22 mouse cellular contexts compared by ENCODE assay signal in the genomic region with DNA sequence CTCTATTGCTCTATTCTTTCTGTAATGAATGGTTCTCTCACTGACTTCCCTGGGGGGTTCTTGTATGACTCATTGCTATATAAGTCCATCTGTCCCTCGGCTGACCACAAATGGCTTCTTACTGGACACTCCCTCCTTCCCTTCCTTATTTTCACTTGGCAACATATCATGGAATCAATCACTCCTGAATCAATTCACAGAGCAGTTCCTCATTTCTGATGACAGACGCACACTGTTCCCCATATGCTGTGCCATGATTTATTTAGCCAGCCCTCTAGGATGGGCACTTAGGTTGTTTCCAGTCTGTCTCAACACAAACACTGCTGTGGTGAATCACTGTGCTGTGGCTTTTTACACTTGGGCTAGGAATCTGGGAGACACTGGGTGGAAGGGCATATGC. TPM values are rescaled to one million over a fixed set of nuclear protein-coding genes. Genes with fewer than 3 reads are reported as not detected.
A peak's percentile ranks its signal among the peaks of the same experiment; 100 is the strongest.
DNase-seq lines count a peak whose midpoint lies in the region; ATAC-seq and TF ChIP-seq lines count a peak whose summit lies in the region.
"Had no signal": no experiment of that assay in that cellular context is flagged by ENCODE, and none has a peak within 500 bp of the region (broad histone marks: within the 10 kb centered on the region; RNA-seq: fewer than 3 reads in every experiment).

No protein-coding gene starts in this region.

- 0 out of 2 replicates have a peak, but pooled peaks cover 2% of the 10 kb centered on the region for H3K4me1 ChIP-seq in lung, adult 2 months (ENCODE audit: control insufficient read depth, insufficient read depth, low read length)
- H3K4me1 ChIP-seq in stomach, postnatal 0 days (replicated peaks; ENCODE audit: control insufficient read depth, insufficient read depth): no peaks in the 10 kb centered on the region
- no peaks in the 10 kb centered on the region for H3K4me1 ChIP-seq in hindbrain, postnatal 0 days (ENCODE audit: insufficient read depth, low read length)
- H3K4me1 ChIP-seq: forebrain, embryonic 15.5 days; heart, embryonic 15.5 days; hindbrain, embryonic 10.5 days; midbrain, embryonic 12.5 days had no signal

- no peak overlapping the region for H3K9ac ChIP-seq in stomach, postnatal 0 days (ENCODE audit: low read length)
- H3K9ac ChIP-seq in hindbrain, postnatal 0 days (replicated peaks; ENCODE audit: low read length): no peak overlapping the region
- H3K9ac ChIP-seq: forebrain, embryonic 15.5 days; heart, embryonic 15.5 days; midbrain, embryonic 12.5 days had no signal

- H3K27ac ChIP-seq in stomach, postnatal 0 days (replicated peaks): no peak overlapping the region
- no peak overlapping the region for H3K27ac ChIP-seq in hindbrain, postnatal 0 days
- H3K27ac ChIP-seq: forebrain, embryonic 15.5 days; heart, embryonic 15.5 days; hindbrain, embryonic 10.5 days; liver, embryonic 13.5 days; midbrain, embryonic 12.5 days had no signal

- DNase-seq in lung, postnatal 25 days (ENCODE audit: low spot score): peak; percentile 27
- no peak for DNase-seq in lung, adult 2 months
- peak; percentile 86 for DNase-seq in Muller cell, postnatal 12 days (ENCODE audit: inconsistent ontology term)
- no peak for DNase-seq in stomach, postnatal 0 days (ENCODE audit: low spot score)
- DNase-seq in adrenal gland, adult 8-10 months: no peak
- no peak for DNase-seq in hindbrain, postnatal 0 days (ENCODE audit: low spot score)
- DNase-seq: cerebellum, postnatal 10 days; embryo, embryonic 11 days; kidney, adult 9 months; liver, embryonic 13.5 days; lung, postnatal 10 days; retina, postnatal 1 day had no signal

- no peak for TF ChIP-seq EP300 in stomach, postnatal 0 days (optimal IDR thresholded peaks at IDR 0.05)

- H3K4me2 ChIP-seq in stomach, postnatal 0 days (replicated peaks; ENCODE audit: low read depth): no peak overlapping the region
- no peak overlapping the region for H3K4me2 ChIP-seq in hindbrain, postnatal 0 days (ENCODE audit: low read depth, low read length)
- H3K4me2 ChIP-seq: forebrain, embryonic 15.5 days; heart, embryonic 15.5 days; liver, embryonic 13.5 days; midbrain, embryonic 12.5 days had no signal

- no peak overlapping the region for H3K4me3 ChIP-seq in lung, adult 2 months (replicated peaks; ENCODE audit: extremely low read depth, low read depth, low read length)
- no peak overlapping the region for H3K4me3 ChIP-seq in stomach, postnatal 0 days (ENCODE audit: low read depth, low read length)
- no peak overlapping the region for H3K4me3 ChIP-seq in hindbrain, postnatal 0 days (ENCODE audit: low read length)
- H3K4me3 ChIP-seq: forebrain, embryonic 15.5 days; heart, embryonic 15.5 days; hindbrain, embryonic 10.5 days; liver, embryonic 13.5 days; midbrain, embryonic 12.5 days had no signal

- TF ChIP-seq POLR2A in lung, adult 2 months (IDR thresholded peaks at IDR 0.05; ENCODE audit: borderline replicate concordance, extremely low read depth, low read depth, low read length): no peak

- ATAC-seq in granulocyte monocyte progenitor cell, adult 5-6 weeks (replicated peaks; ENCODE audit: poor library complexity, severe bottlenecking): peak; percentile 87
- ATAC-seq in stomach, postnatal 0 days (ENCODE audit: low FRiP score, low TSS enrichment): peak; percentile 48
- ATAC-seq in hindbrain, postnatal 0 days: no peak
- ATAC-seq: forebrain, embryonic 15.5 days; inflammation-experienced regulatory T-cells, adult 6 months had no signal

- WGBS in lung, adult 2 months: 57% methylated on average over 2 of the region's 2 CpGs
- 66% methylated on average over 2 of the region's 2 CpGs for WGBS in stomach, postnatal 0 days
- WGBS in hindbrain, postnatal 0 days: 65% methylated on average over 2 of the region's 2 CpGs

- no peaks in the 10 kb centered on the region for H3K27me3 ChIP-seq in stomach, postnatal 0 days (ENCODE audit: control insufficient read depth, insufficient read depth, low read length)
- H3K27me3 ChIP-seq in hindbrain, postnatal 0 days (ENCODE audit: insufficient read depth, low read length): no peaks in the 10 kb centered on the region

- TF ChIP-seq CTCF in lung, adult 2 months (IDR thresholded peaks at IDR 0.05; ENCODE audit: insufficient read depth, low read length): no peak
- no peak for TF ChIP-seq CTCF in stomach, postnatal 0 days (IDR thresholded peaks at IDR 0.05; ENCODE audit: low read depth)
- TF ChIP-seq CTCF in hindbrain, postnatal 0 days (IDR thresholded peaks at IDR 0.05; ENCODE audit: low read depth): no peak

- no peaks in the 10 kb centered on the region for H3K9me3 ChIP-seq in stomach, postnatal 0 days (ENCODE audit: control insufficient read depth, low read length)
- H3K9me3 ChIP-seq in hindbrain, postnatal 0 days (ENCODE audit: low read length): no peaks in the 10 kb centered on the region
- H3K9me3 ChIP-seq: forebrain, embryonic 15.5 days; heart, embryonic 15.5 days; hindbrain, embryonic 10.5 days; liver, embryonic 13.5 days; midbrain, embryonic 12.5 days had no signal

- H3K36me3 ChIP-seq in stomach, postnatal 0 days (ENCODE audit: control insufficient read depth, insufficient read depth, low read length): no peaks in the 10 kb centered on the region
- H3K36me3 ChIP-seq in hindbrain, postnatal 0 days (ENCODE audit: insufficient read depth, low read length): no peaks in the 10 kb centered on the region
- H3K36me3 ChIP-seq: forebrain, embryonic 15.5 days; heart, embryonic 15.5 days; hindbrain, embryonic 10.5 days; liver, embryonic 13.5 days; midbrain, embryonic 12.5 days had no signal

RNA-seq across cellular contexts. Expression of a gene that starts 7.9 kb away (rescaled TPM):
- polyA plus RNA-seq in lung, adult 2 months (2012; rRNA removed): 21.6 and 27.3 TPM in 2 replicates
- total RNA-seq in granulocyte monocyte progenitor cell, adult 5-6 weeks (2014; fragmentation: Nextera tagmentation): 25.9 and 31.5 TPM in 2 replicates
- 12.6 and 16.5 TPM in 2 replicates for total RNA-seq in granulocyte monocyte progenitor cell, adult 5-6 weeks (2017)
- polyA plus RNA-seq in stomach, postnatal 0 days (2015; fragmentation: Nextera tagmentation; extraction: Ambion mirVana): 13.1 and 14.0 TPM in 2 replicates
- 10 to 100 TPM; 21.4 to 26.3 (median 23.4) TPM for total RNA-seq in adrenal gland, adult 8-10 months (2022)
- total RNA-seq in hindbrain, postnatal 0 days (2014; rRNA removed): 23.1 and 28.4 TPM in 2 replicates
- polyA plus RNA-seq in hindbrain, postnatal 0 days (2015; fragmentation: Nextera tagmentation; extraction: Ambion mirVana): 27.4 and 29.5 TPM in 2 replicates

RNA-seq across cellular contexts. Expression of a gene that starts 28.3 kb away (rescaled TPM):
- polyA plus RNA-seq in lung, adult 2 months (2012; rRNA removed): 0.12 and 3.3 TPM in 2 replicates
- total RNA-seq in granulocyte monocyte progenitor cell, adult 5-6 weeks (2014; fragmentation: Nextera tagmentation): not detected in 2 replicates
- total RNA-seq in granulocyte monocyte progenitor cell, adult 5-6 weeks (2017): not detected in 2 replicates
- polyA plus RNA-seq in stomach, postnatal 0 days (2015; fragmentation: Nextera tagmentation; extraction: Ambion mirVana): 2.0 and 3.3 TPM in 2 replicates
- not detected for total RNA-seq in adrenal gland, adult 8-10 months (2022)
- total RNA-seq in hindbrain, postnatal 0 days (2014; rRNA removed): not detected in 2 replicates
- not detected in 2 replicates for polyA plus RNA-seq in hindbrain, postnatal 0 days (2015; fragmentation: Nextera tagmentation; extraction: Ambion mirVana)
- total RNA-seq: CH12.LX; gastrocnemius, postnatal 4 days; layer of hippocampus, postnatal 25 days; left cerebral cortex, postnatal 25 days had no signal
- polyA plus RNA-seq: hindbrain, embryonic 10.5 days; inflammation-experienced regulatory T-cells, adult 6 months; midbrain, embryonic 12.5 days had no signal

RNA-seq across cellular contexts. Expression of a gene that starts 30.3 kb away (rescaled TPM):
- polyA plus RNA-seq in lung, adult 2 months (2012; rRNA removed): 0.66 and 0.79 TPM in 2 replicates
- total RNA-seq in granulocyte monocyte progenitor cell, adult 5-6 weeks (2014; fragmentation: Nextera tagmentation): 1.4 TPM in 1 of 2 replicates, not detected in the other
- 1.9 and 2.0 TPM in 2 replicates for total RNA-seq in granulocyte monocyte progenitor cell, adult 5-6 weeks (2017)
- 0.07 and 0.40 TPM in 2 replicates for polyA plus RNA-seq in stomach, postnatal 0 days (2015; fragmentation: Nextera tagmentation; extraction: Ambion mirVana)
- total RNA-seq in adrenal gland, adult 8-10 months (2022): not detected
- not detected in 2 replicates for total RNA-seq in hindbrain, postnatal 0 days (2014; rRNA removed)
- not detected in 2 replicates for polyA plus RNA-seq in hindbrain, postnatal 0 days (2015; fragmentation: Nextera tagmentation; extraction: Ambion mirVana)
- total RNA-seq: layer of hippocampus, postnatal 25 days; left cerebral cortex, postnatal 25 days had no signal
- polyA plus RNA-seq: forebrain, embryonic 15.5 days; inflammation-experienced regulatory T-cells, adult 6 months had no signal

RNA-seq across cellular contexts. Expression of a gene that starts 49.5 kb away (rescaled TPM):
- polyA plus RNA-seq in lung, adult 2 months (2012; rRNA removed): 10.2 and 14.7 TPM in 2 replicates
- 17.4 and 23.7 TPM in 2 replicates for total RNA-seq in granulocyte monocyte progenitor cell, adult 5-6 weeks (2014; fragmentation: Nextera tagmentation)
- total RNA-seq in granulocyte monocyte progenitor cell, adult 5-6 weeks (2017): 11.1 and 12.4 TPM in 2 replicates
- polyA plus RNA-seq in stomach, postnatal 0 days (2015; fragmentation: Nextera tagmentation; extraction: Ambion mirVana): 4.9 and 5.1 TPM in 2 replicates
- 10 to 100 TPM; 20.0 to 30.8 (median 25.2) TPM for total RNA-seq in adrenal gland, adult 8-10 months (2022)
- total RNA-seq in hindbrain, postnatal 0 days (2014; rRNA removed): 33.9 and 42.3 TPM in 2 replicates
- polyA plus RNA-seq in hindbrain, postnatal 0 days (2015; fragmentation: Nextera tagmentation; extraction: Ambion mirVana): 20.0 and 22.7 TPM in 2 replicates

Comparison
In these comparisons a context has a peak if more than half of its experiments do, and no peak if none do; other contexts are left out.
1. DNase-seq: peak in lung, postnatal 25 days (single experiment) and Muller cell, postnatal 12 days (single experiment); none in lung, adult 2 months (single experiment), stomach, postnatal 0 days (single experiment), adrenal gland, adult 8-10 months (single experiment) and hindbrain, postnatal 0 days (single experiment).